Comparison of ENCODE assay signal across 16 mouse cellular contexts in the genomic region with DNA sequence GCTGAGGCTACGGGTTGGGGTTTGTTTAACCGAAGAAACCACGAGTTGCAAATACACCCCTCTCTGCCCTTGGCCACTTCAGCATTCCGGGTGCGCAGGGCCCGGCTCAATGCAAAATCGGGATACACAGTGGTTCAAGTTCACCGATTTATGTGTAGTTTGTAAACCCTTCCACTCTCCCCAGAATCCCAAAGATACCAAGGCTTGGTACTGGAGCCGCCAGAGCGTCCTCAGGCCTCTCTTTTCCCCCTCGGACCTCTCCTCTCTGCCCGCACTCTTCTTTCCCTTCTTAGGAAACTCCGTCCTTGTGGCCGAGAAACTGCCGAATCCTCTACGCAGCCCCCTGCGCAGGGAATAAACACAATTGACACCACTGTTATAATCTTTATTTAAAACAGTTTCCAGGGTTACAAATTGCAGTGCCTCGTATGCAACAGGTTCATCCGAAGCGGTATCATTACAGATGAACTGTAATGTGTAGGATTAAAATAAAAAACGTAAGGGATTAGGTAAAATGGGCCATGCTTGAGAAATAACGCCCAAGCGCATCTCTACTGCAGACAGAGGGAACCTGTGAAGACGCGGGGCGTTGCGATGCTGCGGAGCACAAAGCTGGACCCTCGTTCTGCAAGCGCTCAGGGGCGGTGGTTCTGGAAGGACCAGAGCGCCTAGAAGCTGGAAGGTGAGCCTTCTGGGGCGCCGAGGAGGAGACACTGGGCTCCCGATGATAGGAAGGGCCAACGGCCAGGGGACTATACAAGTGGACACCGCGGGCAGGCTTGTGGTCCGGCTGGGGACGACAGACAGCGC. TPM values are rescaled to one million over a fixed set of nuclear protein-coding genes. Genes with fewer than 3 reads are reported as not detected.
A peak's percentile ranks its signal among the peaks of the same experiment; 100 is the strongest.
DNase-seq lines count a peak whose midpoint lies in the region; ATAC-seq and TF ChIP-seq lines count a peak whose summit lies in the region.
"Had no signal": no experiment of that assay in that cellular context is flagged by ENCODE, and none has a peak within 500 bp of the region (broad histone marks: within the 10 kb centered on the region; RNA-seq: fewer than 3 reads in every experiment).

No protein-coding gene starts in this region.

- no peak for TF ChIP-seq POLR2A in lung, adult 2 months (IDR thresholded peaks at IDR 0.05; ENCODE audit: borderline replicate concordance, extremely low read depth, low read depth, low read length)

- WGBS in neural tube, embryonic 15.5 days: 2% methylated on average over 41 of the region's 41 CpGs
- WGBS in forebrain, embryonic 12.5 days: 4% methylated on average over 41 of the region's 41 CpGs
- WGBS in midbrain, embryonic 12.5 days: under 1% methylated on average over 41 of the region's 41 CpGs
- 2% methylated on average over 41 of the region's 41 CpGs for WGBS in lung, adult 2 months

- peak; percentile 64 for DNase-seq in neural tube, embryonic 10.5 days (ENCODE audit: extremely low spot score, low spot score)
- DNase-seq in spleen, postnatal 36 days (ENCODE audit: low spot score in 2 of 2): no peak
- DNase-seq in lung, adult 2 months: no peak
- DNase-seq in urinary bladder, postnatal 10 days (ENCODE audit: low spot score): no peak
- no peak for DNase-seq in thymus, adult 18-20 months
- DNase-seq: adrenal gland, postnatal 25 days; cerebellum, adult 9-11 months; lung, postnatal 10 days had no signal

- H3K4me3 ChIP-seq in neural tube, embryonic 15.5 days (replicated peaks): no peak overlapping the region
- H3K4me3 ChIP-seq in forebrain, embryonic 12.5 days (replicated peaks): peak overlapping the region; percentile 26
- H3K4me3 ChIP-seq in midbrain, embryonic 12.5 days: peak overlapping the region; percentile 23; the same call in 1 of the 2 replicates
- no peak overlapping the region for H3K4me3 ChIP-seq in lung, adult 2 months (replicated peaks; ENCODE audit: extremely low read depth, low read depth, low read length)
- H3K4me3 ChIP-seq: hindbrain, embryonic 13.5 days; liver, embryonic 12.5 days; neural tube, embryonic 13.5 days had no signal

- TF ChIP-seq CTCF in lung, adult 2 months (IDR thresholded peaks at IDR 0.05; ENCODE audit: insufficient read depth, low read length): no peak

- ATAC-seq in neural tube, embryonic 15.5 days (ENCODE audit: low FRiP score): no peak
- ATAC-seq in forebrain, embryonic 12.5 days (ENCODE audit: low FRiP score): 0 out of 2 replicates have a peak, but pooled peaks have one; percentile 21
- no peak for ATAC-seq in midbrain, embryonic 12.5 days (ENCODE audit: low FRiP score, low read depth)
- ATAC-seq: liver, embryonic 12.5 days had no signal

- H3K4me2 ChIP-seq in neural tube, embryonic 15.5 days: no peak overlapping the region
- peak overlapping the region; percentile 51 for H3K4me2 ChIP-seq in forebrain, embryonic 12.5 days
- peak overlapping the region; percentile 39 for H3K4me2 ChIP-seq in midbrain, embryonic 12.5 days (replicated peaks)
- H3K4me2 ChIP-seq: liver, embryonic 12.5 days; neural tube, embryonic 13.5 days had no signal

- H3K4me1 ChIP-seq in neural tube, embryonic 15.5 days: peaks cover 5% of the 10 kb centered on the region; the same call in 1 of the 2 replicates
- peaks cover 36% of the 10 kb centered on the region for H3K4me1 ChIP-seq in forebrain, embryonic 12.5 days
- H3K4me1 ChIP-seq in midbrain, embryonic 12.5 days: peaks cover 19% of the 10 kb centered on the region
- H3K4me1 ChIP-seq in lung, adult 2 months (ENCODE audit: control insufficient read depth, insufficient read depth, low read length): no peaks in the 10 kb centered on the region
- H3K4me1 ChIP-seq: liver, embryonic 12.5 days had no signal

- H3K9me3 ChIP-seq in neural tube, embryonic 15.5 days (replicated peaks): no peaks in the 10 kb centered on the region
- no peaks in the 10 kb centered on the region for H3K9me3 ChIP-seq in forebrain, embryonic 12.5 days
- no peaks in the 10 kb centered on the region for H3K9me3 ChIP-seq in midbrain, embryonic 12.5 days
- H3K9me3 ChIP-seq: heart, embryonic 15.5 days; hindbrain, embryonic 13.5 days; liver, embryonic 12.5 days; neural tube, embryonic 13.5 days had no signal

- peaks cover 86% of the 10 kb centered on the region for H3K27me3 ChIP-seq in neural tube, embryonic 15.5 days (replicated peaks)
- H3K27me3 ChIP-seq in forebrain, embryonic 12.5 days: peaks cover 80% of the 10 kb centered on the region
- peaks cover 88% of the 10 kb centered on the region for H3K27me3 ChIP-seq in midbrain, embryonic 12.5 days

- no peak overlapping the region for H3K9ac ChIP-seq in neural tube, embryonic 15.5 days (replicated peaks)
- peak overlapping the region; percentile 42; the same call in 1 of the 2 replicates for H3K9ac ChIP-seq in forebrain, embryonic 12.5 days
- H3K9ac ChIP-seq in midbrain, embryonic 12.5 days (replicated peaks): no peak overlapping the region
- H3K9ac ChIP-seq: heart, embryonic 15.5 days; hindbrain, embryonic 13.5 days; liver, embryonic 12.5 days; neural tube, embryonic 13.5 days had no signal

- H3K27ac ChIP-seq in neural tube, embryonic 15.5 days (replicated peaks): no peak overlapping the region
- H3K27ac ChIP-seq in forebrain, embryonic 12.5 days: no peak overlapping the region
- H3K27ac ChIP-seq in midbrain, embryonic 12.5 days (replicated peaks): peak overlapping the region; percentile 67; the same call in 1 of the 2 replicates
- H3K27ac ChIP-seq: heart, embryonic 15.5 days; hindbrain, embryonic 13.5 days; liver, embryonic 12.5 days; neural tube, embryonic 13.5 days had no signal

- H3K36me3 ChIP-seq in neural tube, embryonic 15.5 days: no peaks in the 10 kb centered on the region
- no peaks in the 10 kb centered on the region for H3K36me3 ChIP-seq in forebrain, embryonic 12.5 days (replicated peaks)
- H3K36me3 ChIP-seq in midbrain, embryonic 12.5 days: no peaks in the 10 kb centered on the region
- H3K36me3 ChIP-seq: heart, embryonic 15.5 days; hindbrain, embryonic 13.5 days; liver, embryonic 12.5 days; neural tube, embryonic 13.5 days had no signal

RNA-seq across cellular contexts. Expression of gene Six3, which starts 5.6 kb away (rescaled TPM):
- not detected in 2 replicates for polyA plus RNA-seq in neural tube, embryonic 15.5 days (2015; fragmentation: Nextera tagmentation; extraction: Ambion mirVana)
- polyA plus RNA-seq in forebrain, embryonic 12.5 days (2016; fragmentation: Nextera tagmentation; extraction: Ambion mirVana): 26.1 and 27.4 TPM in 2 replicates
- polyA plus RNA-seq in midbrain, embryonic 12.5 days (2016; fragmentation: Nextera tagmentation; extraction: Ambion mirVana): 19.8 and 25.1 TPM in 2 replicates
- polyA plus RNA-seq in lung, adult 2 months (2012; rRNA removed): not detected in 2 replicates
- polyA plus RNA-seq: heart, embryonic 15.5 days; kidney, embryonic 16.5 days; liver, embryonic 12.5 days; neural tube, embryonic 13.5 days had no signal

Comparison
In these comparisons a context has a peak if more than half of its experiments do, and no peak if none do; other contexts are left out.
1. H3K4me3 ChIP-seq: peak in forebrain, embryonic 12.5 days (single experiment) and midbrain, embryonic 12.5 days (single experiment); none in neural tube, embryonic 15.5 days (single experiment) and lung, adult 2 months (single experiment).
2. RNA of gene Six3, which starts 5.6 kb away (polyA plus RNA-seq): 26.1 to 27.4 TPM in forebrain, embryonic 12.5 days and 19.8 to 25.1 TPM in midbrain, embryonic 12.5 days; not detected in lung, adult 2 months and not detected in neural tube, embryonic 15.5 days; every median in the first group is over 10 times any median in the second.